Mouse (Mus musculus) embryonic facial prominence, embryonic 14.5 days (tissue): ENCODE measurements at regions not wholly inside any gene's neighbourhood (a gene's known extent, or its start where the extent isn't known, plus 50 kb on each side); places are given as distances from the start of the nearest gene placed in this dataset.

ENCODE experiments used
- ATAC-seq: fragments of 200-750 bp; cut with Nextera tagmentation; 2 replicates; pipeline ENCODE4 v1.8.0; 2017; ENCODE audit warnings: low read depth, moderate number of reproducible peaks, moderate TSS enrichment
- DNase-seq: peaks from one replicate; pipeline ENCODE4 v3.0.0-alpha.2; 2015; ENCODE audit warnings: low spot score
- H3K27ac ChIP-seq: fragments of 300-500 bp; sonication (generic); replicated peaks from 2 replicates; pipeline ENCODE4 v1.5.1; 2014; ENCODE audit warnings: low read depth, mild to moderate bottlenecking, low read length, moderate library complexity
- H3K27me3 ChIP-seq: fragments of 300-500 bp; sonication (generic); replicated peaks from 2 replicates; pipeline ENCODE4 v1.6.1; 2014; ENCODE audit warnings: low read length; ENCODE audit not compliant: control insufficient read depth, insufficient read depth
- H3K36me3 ChIP-seq: fragments of 300-500 bp; sonication (generic); 2 replicates; pipeline ENCODE4 v1.6.1; 2014; ENCODE audit warnings: low read length, mixed read lengths; ENCODE audit not compliant: control insufficient read depth, insufficient read depth
- H3K4me1 ChIP-seq: fragments of 300-500 bp; sonication (generic); 2 replicates; pipeline ENCODE4 v1.6.1; 2014; ENCODE audit warnings: antibody characterized with exemption, low read length; ENCODE audit not compliant: control insufficient read depth, insufficient read depth
- H3K4me2 ChIP-seq: fragments of 300-500 bp; sonication (generic); 2 replicates; pipeline ENCODE4 v1.6.1; 2014; ENCODE audit warnings: low read depth, mild to moderate bottlenecking, low read length, moderate library complexity, mixed read lengths
- H3K4me3 ChIP-seq: fragments of 300-500 bp; sonication (generic); 2 replicates; pipeline ENCODE4 v1.5.1; 2014; ENCODE audit warnings: low read depth, mild to moderate bottlenecking, low read length
- H3K9ac ChIP-seq: fragments of 300-500 bp; sonication (generic); 2 replicates; pipeline ENCODE4 v1.6.1; 2014; ENCODE audit warnings: low read depth, mild to moderate bottlenecking, low read length, moderate library complexity, mixed read lengths
- H3K9me3 ChIP-seq: fragments of 300-500 bp; sonication (generic); 2 replicates; pipeline ENCODE4 v1.6.1; 2016; ENCODE audit warnings: low read length; ENCODE audit not compliant: control insufficient read depth
- WGBS: fragments of 180-500 bp; shearing (Covaris S2); extraction: QIAGEN DNeasy Blood & Tissue Kit; methylation state at CpG from one replicate; pipeline ENCODE4 v1.1.7; 2014; 5-methylcytosine and 5-hydroxymethylcytosine counted together

- WGBS, result 27% methylated on average over 12 of the region's 12 CpGs
- Histone ChIP-seq H3K4me1 (no peaks in the 10 kb centered on the region), H3K36me3 (no peaks in the 10 kb centered on the region), H3K9ac (no peak overlapping the region), H3K9me3 (no peaks in the 10 kb centered on the region), H3K27ac (no peak overlapping the region), H3K4me2 (no peak overlapping the region), H3K27me3 (no peaks in the 10 kb centered on the region), H3K4me3 (no peak overlapping the region)
- DNase-seq (no peak), ATAC-seq (no peak)
Observed at GRCm38 (mm10) chr8:113554700-113555455, 80.5 kb upstream of the Mon1b start.

GRCm38 (mm10) chr8:113556994-113557393 is 78.4 kb upstream of the Mon1b start:
- H3K4me1 ChIP-seq, result no peaks in the 10 kb centered on the region
- ATAC-seq (no peak), DNase-seq (no peak)
- H3K27me3 ChIP-seq, result no peaks in the 10 kb centered on the region
- H3K27ac ChIP-seq, result no peak overlapping the region
- no peak overlapping the region for H3K9ac ChIP-seq
- no peaks in the 10 kb centered on the region for H3K36me3 ChIP-seq
- no peaks in the 10 kb centered on the region for H3K9me3 ChIP-seq
- 69% methylated on average over 5 of the region's 5 CpGs for WGBS
- H3K4me3 ChIP-seq, result no peak overlapping the region
- no peak overlapping the region for H3K4me2 ChIP-seq

GRCm38 (mm10) chr8:113581098-113581497 is 54.3 kb upstream of the Mon1b start:
- peak; percentile 26 for DNase-seq

GRCm38 (mm10) chr8:113581704-113582103 is 53.7 kb upstream of the Mon1b start:
- Histone ChIP-seq H3K4me2 (peak overlapping the region; percentile 31; the same call in 1 of the 2 replicates), H3K9me3 (no peaks in the 10 kb centered on the region), H3K4me3 (no peak overlapping the region), H3K36me3 (no peaks in the 10 kb centered on the region), H3K27ac (no peak overlapping the region), H3K9ac (no peak overlapping the region), H3K27me3 (no peaks in the 10 kb centered on the region), H3K4me1 (peaks cover 5% of the 10 kb centered on the region; the same call in 1 of the 2 replicates)
- WGBS, result 8% methylated on average over 12 of the region's 12 CpGs
- DNase-seq (peak; percentile 4), ATAC-seq (0 out of 2 replicates have a peak, but pooled peaks have one; percentile 18)

More at GRCm38 (mm10) chr8:113581098-113581497, 54.3 kb upstream of the Mon1b start:
- Histone ChIP-seq H3K27me3 (no peaks in the 10 kb centered on the region), H3K4me2 (no peak overlapping the region), H3K9ac (no peak overlapping the region), H3K4me3 (no peak overlapping the region), H3K36me3 (no peaks in the 10 kb centered on the region), H3K9me3 (no peaks in the 10 kb centered on the region), H3K4me1 (peaks cover 5% of the 10 kb centered on the region; the same call in 1 of the 2 replicates), H3K27ac (no peak overlapping the region)
- WGBS, result 29% methylated on average over 10 of the region's 10 CpGs
- ATAC-seq, result no peak

GRCm38 (mm10) chr8:113582180-113582975 is 53.0 kb upstream of the Mon1b start:
- H3K27me3 ChIP-seq, result no peaks in the 10 kb centered on the region

GRCm38 (mm10) chr8:113583801-113584200 is 51.6 kb upstream of the Mon1b start:
- ATAC-seq (no peak), DNase-seq (no peak)
- Histone ChIP-seq H3K4me1 (peaks cover 5% of the 10 kb centered on the region; the same call in 1 of the 2 replicates), H3K9me3 (no peaks in the 10 kb centered on the region), H3K27me3 (no peaks in the 10 kb centered on the region), H3K4me2 (no peak overlapping the region), H3K27ac (no peak overlapping the region), H3K36me3 (no peaks in the 10 kb centered on the region), H3K9ac (no peak overlapping the region), H3K4me3 (no peak overlapping the region)
- WGBS, result 74% methylated on average over 10 of the region's 10 CpGs

More at GRCm38 (mm10) chr8:113582180-113582975, 53.0 kb upstream of the Mon1b start:
- Histone ChIP-seq H3K9ac (no peak overlapping the region), H3K36me3 (no peaks in the 10 kb centered on the region), H3K4me1 (peaks cover 5% of the 10 kb centered on the region; the same call in 1 of the 2 replicates), H3K4me2 (peak overlapping the region; percentile 31; the same call in 1 of the 2 replicates), H3K4me3 (no peak overlapping the region), H3K27ac (no peak overlapping the region), H3K9me3 (no peaks in the 10 kb centered on the region)
- DNase-seq (peak; percentile 81), ATAC-seq (peak; percentile 79; the same call in 1 of the 2 replicates)
- 16% methylated on average over 16 of the region's 16 CpGs for WGBS
